Mouse (Mus musculus): ENCODE data around the gene Pxn. TPM values are rescaled to one million over a fixed set of nuclear protein-coding genes. Genes with fewer than 3 reads are reported as not detected.

Pxn gene
- polyA plus RNA-seq, 1 experiment from 2014 or later: 18.3 TPM

DNA sequence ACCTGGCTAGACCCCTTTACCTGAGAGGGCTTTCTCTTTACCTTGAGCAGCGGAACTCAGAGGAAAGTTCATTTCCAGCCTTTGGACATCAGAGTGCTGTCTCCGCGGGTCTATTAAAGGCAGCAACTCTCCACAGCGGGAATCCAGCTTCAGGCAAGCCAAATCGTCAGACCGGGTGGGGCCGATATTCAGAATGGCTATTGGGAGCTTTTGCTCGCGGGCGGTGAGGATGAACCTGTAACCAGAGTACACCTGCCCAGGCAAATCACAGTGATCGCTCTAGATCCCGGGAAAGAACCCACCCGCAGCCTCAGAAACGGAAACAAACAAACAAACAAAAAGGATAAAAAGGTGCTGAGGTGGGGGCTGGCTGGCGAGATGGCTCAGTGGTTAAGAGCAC lies 26.9 kb upstream of the Pxn start:
- H3K4me2 ChIP-seq (replicated peaks): no peak overlapping the region
- peaks cover 34% of the 10 kb centered on the region for H3K4me1 ChIP-seq (replicated peaks)
- no peak overlapping the region for H3K4me3 ChIP-seq (replicated peaks)
- 34% methylated on average over 15 of the region's 15 CpGs for WGBS
- ATAC-seq: no peak
- no peaks in the 10 kb centered on the region for H3K9me3 ChIP-seq
- H3K9ac ChIP-seq (replicated peaks): no peak overlapping the region; the same call in 1 of the 2 replicates
- H3K27me3 ChIP-seq: peaks cover 24% of the 10 kb centered on the region
- no peak overlapping the region for H3K27ac ChIP-seq
- peaks cover 11% of the 10 kb centered on the region; the same call in 1 of the 2 replicates for H3K36me3 ChIP-seq

DNA sequence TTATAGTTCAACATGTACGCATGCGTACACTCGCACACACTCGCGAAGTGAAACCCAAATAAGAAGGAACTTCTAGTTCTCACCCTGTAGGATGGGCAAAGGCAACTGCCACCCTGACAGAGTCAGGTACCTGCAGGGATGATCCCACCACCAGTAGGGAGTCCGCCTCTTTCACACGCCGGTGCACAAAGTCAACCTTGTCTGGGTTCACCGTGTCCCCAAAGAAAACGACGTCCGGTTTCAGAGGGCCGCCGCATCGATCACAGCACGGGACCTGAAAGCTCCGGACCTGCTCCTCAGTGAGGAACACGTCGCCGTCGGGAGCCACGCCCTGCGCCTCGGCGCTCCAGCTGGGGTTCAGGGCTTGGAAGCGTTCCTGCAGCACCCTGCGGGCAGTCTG lies 26.4 kb upstream of the Pxn start:
- Histone ChIP-seq H3K27me3 (peaks cover 24% of the 10 kb centered on the region), H3K9me3 (no peaks in the 10 kb centered on the region), H3K4me1 (replicated peaks) (peaks cover 39% of the 10 kb centered on the region), H3K4me3 (replicated peaks) (peak overlapping the region; percentile 7), H3K9ac (replicated peaks) (no peak overlapping the region), H3K4me2 (replicated peaks) (peak overlapping the region; percentile 39), H3K27ac (no peak overlapping the region), H3K36me3 (peaks cover 11% of the 10 kb centered on the region; the same call in 1 of the 2 replicates)
- no peak for ATAC-seq
- 14% methylated on average over 27 of the region's 27 CpGs for WGBS

DNA sequence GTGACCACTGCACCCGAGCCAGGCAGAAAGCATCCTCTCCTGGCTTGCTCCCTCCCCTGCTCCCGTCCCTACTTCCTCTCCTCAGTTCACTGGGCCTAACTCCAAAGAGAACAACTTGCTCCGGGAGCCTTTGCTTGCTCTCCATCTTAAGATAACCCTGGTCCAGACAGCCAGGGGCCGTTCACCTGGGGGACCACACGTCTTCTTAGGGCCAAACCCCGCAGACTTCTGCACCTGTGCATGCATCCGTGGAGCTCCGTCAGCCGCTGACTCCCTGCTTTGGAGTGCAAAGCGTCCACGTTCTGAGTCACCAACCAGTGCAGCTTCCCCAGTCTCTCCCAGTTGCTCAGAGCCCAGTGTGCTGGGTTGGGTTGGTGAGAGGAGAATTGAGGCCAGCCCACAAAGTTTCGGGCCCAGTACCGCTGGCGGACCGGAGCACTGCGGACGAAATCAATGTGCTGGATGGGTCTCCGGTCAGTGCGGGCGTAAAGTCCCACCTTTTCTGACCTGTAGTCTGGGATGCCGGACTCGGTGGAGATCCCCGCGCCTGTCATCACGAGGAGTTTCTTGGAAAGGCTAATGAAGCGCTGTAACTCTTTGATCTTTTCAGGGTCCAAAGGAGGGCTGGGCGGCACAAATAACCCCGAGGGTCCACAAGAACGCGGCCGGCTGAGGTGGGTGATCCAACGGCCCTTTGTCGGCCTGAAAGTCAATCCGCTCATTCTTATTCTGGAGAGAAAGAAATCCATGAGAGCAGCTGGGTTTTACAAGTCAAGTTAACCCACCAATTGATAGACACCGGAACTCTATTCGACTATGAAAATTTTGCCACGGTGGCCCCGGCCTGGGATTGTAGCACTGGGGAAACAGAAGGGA lies 23.8 kb upstream of the Pxn start:
- H3K36me3 ChIP-seq: peaks cover 5% of the 10 kb centered on the region; the same call in 1 of the 2 replicates
- no peak overlapping the region for H3K27ac ChIP-seq
- peaks cover 24% of the 10 kb centered on the region for H3K27me3 ChIP-seq
- H3K4me1 ChIP-seq (replicated peaks): peaks cover 33% of the 10 kb centered on the region
- peak overlapping the region; percentile 56 for H3K9ac ChIP-seq (replicated peaks)
- H3K9me3 ChIP-seq: no peaks in the 10 kb centered on the region
- WGBS: 17% methylated on average over 38 of the region's 38 CpGs
- ATAC-seq: no peak
- H3K4me2 ChIP-seq (replicated peaks): peak overlapping the region; percentile 46
- H3K4me3 ChIP-seq (replicated peaks): peak overlapping the region; percentile 29

DNA sequence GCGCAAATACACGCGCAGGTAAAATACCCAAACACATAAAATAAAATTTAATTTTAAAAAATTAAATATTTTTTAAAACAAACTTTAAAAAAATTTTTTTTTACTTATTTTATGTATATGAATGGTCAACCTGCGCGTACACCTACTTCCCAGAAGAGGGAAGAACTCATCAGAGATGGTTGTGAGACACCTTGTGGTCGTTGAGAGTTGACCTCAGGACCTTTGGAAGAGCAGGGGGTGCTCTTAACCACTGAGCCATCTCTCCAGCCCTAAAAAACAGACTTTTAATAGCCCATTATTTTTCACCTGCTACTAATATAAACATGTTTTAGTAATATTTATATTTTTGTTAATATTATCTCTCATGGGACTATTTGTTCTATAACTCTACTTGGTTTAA lies 23.1 kb upstream of the Pxn start:
- 25% methylated on average over 6 of the region's 6 CpGs for WGBS
- ATAC-seq: no peak
- Histone ChIP-seq H3K4me3 (replicated peaks) (peak overlapping the region; percentile 29), H3K36me3 (no peaks in the 10 kb centered on the region), H3K9me3 (no peaks in the 10 kb centered on the region), H3K4me2 (replicated peaks) (peak overlapping the region; percentile 46), H3K9ac (replicated peaks) (no peak overlapping the region), H3K27ac (no peak overlapping the region), H3K4me1 (replicated peaks) (peaks cover 33% of the 10 kb centered on the region), H3K27me3 (peaks cover 24% of the 10 kb centered on the region)

DNA sequence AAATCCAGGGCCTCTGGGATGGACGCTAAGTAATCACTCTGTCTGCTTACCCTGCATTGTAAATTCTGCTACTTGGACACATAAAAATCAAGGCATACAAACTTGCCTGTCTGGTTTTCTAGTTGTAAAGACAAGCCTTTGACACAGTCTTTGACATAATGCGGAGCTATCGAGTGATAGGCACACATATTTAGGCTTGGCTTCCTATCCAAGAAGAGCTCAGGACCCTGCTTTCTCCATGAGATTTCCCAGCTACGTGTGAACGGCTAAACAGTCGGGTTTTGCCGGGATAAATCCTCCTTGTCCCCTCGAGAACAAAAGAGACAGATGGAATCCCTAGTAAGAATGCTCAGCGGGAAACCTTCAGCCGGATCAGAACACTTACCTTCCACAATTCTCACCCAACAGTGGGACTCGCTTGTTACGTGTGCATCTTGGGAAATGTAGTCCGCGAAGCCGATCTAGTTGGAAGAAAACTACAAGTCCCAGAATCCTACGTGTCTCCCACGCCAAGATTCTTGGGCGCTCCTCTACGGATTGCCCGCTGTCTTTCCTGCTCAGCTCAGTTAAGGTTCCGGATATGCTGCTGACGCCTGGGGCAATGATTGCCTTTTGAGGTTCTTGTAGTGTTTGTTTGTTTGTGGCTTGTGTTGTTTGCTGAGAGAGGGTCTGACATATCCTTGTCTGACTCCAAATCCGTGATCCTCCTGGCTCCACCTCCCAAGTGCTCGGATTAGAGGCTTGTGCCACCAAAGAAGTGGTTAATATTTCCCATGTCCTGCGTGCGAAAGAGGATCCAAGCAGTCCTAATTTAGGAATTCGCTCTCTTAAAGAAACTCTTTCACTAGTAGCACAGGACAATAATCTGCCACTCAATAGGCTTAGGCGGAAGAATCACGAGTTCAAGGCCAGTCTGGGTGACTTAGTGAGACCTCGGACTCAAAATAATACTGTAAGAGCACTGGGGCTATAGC lies 22.2 kb upstream of the Pxn start, which contains the start of gene Sirt4:
Gene Sirt4, minus strand, starts transcription at position 779 of the 974 bp plus-strand sequence.
- WGBS: 8% methylated on average over 30 of the region's 30 CpGs
- peak; percentile 90 for ATAC-seq

DNA sequence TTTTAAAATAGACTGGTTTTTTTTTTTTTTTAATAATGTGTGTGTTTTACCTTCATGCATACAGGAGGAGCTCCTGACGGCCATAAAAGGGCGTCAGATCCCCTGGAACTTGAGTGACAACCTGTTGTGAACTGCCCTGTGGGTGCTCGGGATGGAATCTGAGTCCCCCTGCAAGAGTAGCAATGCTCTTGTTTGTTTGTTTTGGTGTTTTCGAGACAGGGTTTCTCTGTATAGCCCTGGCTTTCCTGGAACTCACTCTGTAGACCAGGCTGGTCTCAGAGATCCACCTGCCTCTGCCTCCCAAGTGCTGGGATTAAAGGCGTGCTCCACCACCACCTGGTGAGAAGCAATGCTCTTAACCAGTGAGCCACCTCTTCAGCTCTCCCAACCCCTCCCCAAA lies 21.5 kb upstream of the Pxn start:
- Histone ChIP-seq H3K4me1 (replicated peaks) (peaks cover 34% of the 10 kb centered on the region), H3K27me3 (peaks cover 23% of the 10 kb centered on the region), H3K9me3 (no peaks in the 10 kb centered on the region), H3K4me2 (replicated peaks) (peak overlapping the region; percentile 69), H3K4me3 (replicated peaks) (peak overlapping the region; percentile 46), H3K36me3 (no peaks in the 10 kb centered on the region), H3K27ac (peak overlapping the region; percentile 82; the same call in 1 of the 2 replicates), H3K9ac (replicated peaks) (peak overlapping the region; percentile 72)
- no peak for ATAC-seq
- WGBS: 70% methylated on average over 5 of the region's 5 CpGs

More for the DNA sequence above, 22.2 kb upstream of the Pxn start, which contains the start of gene Sirt4:
- peaks cover 24% of the 10 kb centered on the region for H3K27me3 ChIP-seq
- H3K36me3 ChIP-seq: no peaks in the 10 kb centered on the region
- H3K27ac ChIP-seq: peak within 1 kb of the TSS; percentile 82
- H3K9me3 ChIP-seq: no peaks in the 10 kb centered on the region
- peak within 1 kb of the TSS; percentile 46 for H3K4me3 ChIP-seq (replicated peaks)
- peak within 1 kb of the TSS; percentile 72 for H3K9ac ChIP-seq (replicated peaks)
- peak within 1 kb of the TSS; percentile 69 for H3K4me2 ChIP-seq (replicated peaks)
- peaks cover 37% of the 10 kb centered on the region for H3K4me1 ChIP-seq (replicated peaks)

DNA sequence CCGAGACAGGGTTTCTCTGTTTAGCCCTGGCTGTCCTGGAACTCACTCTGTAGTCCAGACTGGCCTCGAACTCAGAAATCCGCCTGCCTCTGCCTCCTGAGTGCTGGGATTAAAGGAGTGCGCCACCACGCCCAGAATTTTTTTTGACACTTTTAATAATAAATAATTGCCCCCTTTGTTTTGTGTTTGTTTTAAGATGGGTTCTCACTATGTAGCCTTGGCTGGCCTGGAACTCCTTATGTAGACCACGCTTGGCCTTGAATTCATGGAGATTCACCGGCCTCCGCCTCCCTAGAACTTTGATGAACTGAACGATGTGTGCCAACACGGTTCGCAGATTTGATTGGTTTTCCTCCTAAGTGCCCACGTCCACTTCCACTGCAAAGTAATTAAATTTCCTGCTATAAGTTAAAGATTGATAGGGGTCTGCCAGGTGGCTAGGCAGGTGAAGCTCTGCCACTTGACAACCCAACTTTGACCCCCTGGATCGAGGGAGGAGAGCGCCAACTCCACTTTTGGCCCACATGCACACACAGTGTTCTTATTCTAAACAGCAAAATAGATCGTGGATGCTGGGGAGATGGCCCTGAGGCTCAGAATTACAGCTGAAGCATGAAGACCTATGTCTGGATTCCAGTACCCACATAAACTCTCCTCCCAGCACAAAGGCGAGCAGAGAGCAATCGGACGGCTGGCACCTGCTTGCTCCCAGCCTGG lies 20.8 kb upstream of the Pxn start:
- Histone ChIP-seq H3K36me3 (no peaks in the 10 kb centered on the region), H3K9ac (replicated peaks) (no peak overlapping the region), H3K27ac (no peak overlapping the region), H3K9me3 (no peaks in the 10 kb centered on the region), H3K4me3 (replicated peaks) (no peak overlapping the region), H3K27me3 (peaks cover 16% of the 10 kb centered on the region), H3K4me1 (replicated peaks) (peaks cover 31% of the 10 kb centered on the region), H3K4me2 (replicated peaks) (no peak overlapping the region)
- WGBS: 89% methylated on average over 18 of the region's 18 CpGs
- ATAC-seq: no peak

DNA sequence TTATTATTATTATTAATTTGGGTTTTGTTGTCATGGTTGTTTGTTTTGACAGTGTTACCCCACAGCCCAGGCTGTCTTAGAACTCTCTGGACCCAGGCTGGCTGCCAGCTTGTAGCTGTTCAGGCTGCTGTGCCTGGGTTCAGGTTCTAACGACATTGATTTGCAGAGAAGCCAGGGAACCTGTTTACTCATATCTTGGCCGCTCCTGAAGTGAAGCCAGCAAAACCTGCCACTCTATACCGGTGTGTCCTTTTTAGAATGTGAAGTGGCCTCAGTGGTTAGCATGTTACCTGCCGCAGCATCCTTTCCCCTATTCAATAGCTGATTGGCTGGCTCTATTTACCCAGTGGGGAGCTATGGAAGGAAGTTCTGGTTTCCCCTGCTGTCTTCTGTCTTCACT lies 19.8 kb upstream of the Pxn start:
- Histone ChIP-seq H3K27me3 (peaks cover 8% of the 10 kb centered on the region), H3K9ac (replicated peaks) (no peak overlapping the region), H3K4me1 (replicated peaks) (peaks cover 42% of the 10 kb centered on the region), H3K9me3 (no peaks in the 10 kb centered on the region), H3K4me3 (replicated peaks) (no peak overlapping the region), H3K27ac (no peak overlapping the region), H3K4me2 (replicated peaks) (no peak overlapping the region), H3K36me3 (no peaks in the 10 kb centered on the region)
- no peak for ATAC-seq
- WGBS: 60% methylated on average over 4 of the region's 4 CpGs

DNA sequence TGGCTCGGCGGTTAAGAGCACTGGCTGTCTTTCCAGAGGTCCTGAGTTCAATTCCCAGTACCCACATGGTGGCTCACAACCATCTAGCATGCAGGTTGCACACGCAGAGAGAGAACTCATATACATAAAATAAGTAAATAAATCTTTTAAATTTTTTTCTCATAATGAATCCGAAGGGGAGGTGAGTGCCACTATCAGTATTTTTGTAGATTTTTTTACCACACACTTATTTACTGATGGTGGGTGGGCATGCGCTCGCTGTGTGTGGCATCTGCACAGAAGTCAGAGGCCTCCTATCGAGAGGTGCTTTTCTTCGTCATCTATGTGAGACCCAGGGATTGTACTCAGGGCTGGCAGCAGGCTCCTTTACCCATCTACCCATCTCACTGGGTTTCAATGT lies 19.1 kb upstream of the Pxn start:
- peaks cover 3% of the 10 kb centered on the region for H3K27me3 ChIP-seq
- ATAC-seq: no peak
- H3K27ac ChIP-seq: no peak overlapping the region
- H3K4me2 ChIP-seq (replicated peaks): no peak overlapping the region
- no peak overlapping the region for H3K9ac ChIP-seq (replicated peaks)
- WGBS: 87% methylated on average over 8 of the region's 8 CpGs
- H3K4me3 ChIP-seq (replicated peaks): no peak overlapping the region
- H3K9me3 ChIP-seq: no peaks in the 10 kb centered on the region
- H3K4me1 ChIP-seq (replicated peaks): peaks cover 43% of the 10 kb centered on the region
- no peaks in the 10 kb centered on the region for H3K36me3 ChIP-seq

DNA sequence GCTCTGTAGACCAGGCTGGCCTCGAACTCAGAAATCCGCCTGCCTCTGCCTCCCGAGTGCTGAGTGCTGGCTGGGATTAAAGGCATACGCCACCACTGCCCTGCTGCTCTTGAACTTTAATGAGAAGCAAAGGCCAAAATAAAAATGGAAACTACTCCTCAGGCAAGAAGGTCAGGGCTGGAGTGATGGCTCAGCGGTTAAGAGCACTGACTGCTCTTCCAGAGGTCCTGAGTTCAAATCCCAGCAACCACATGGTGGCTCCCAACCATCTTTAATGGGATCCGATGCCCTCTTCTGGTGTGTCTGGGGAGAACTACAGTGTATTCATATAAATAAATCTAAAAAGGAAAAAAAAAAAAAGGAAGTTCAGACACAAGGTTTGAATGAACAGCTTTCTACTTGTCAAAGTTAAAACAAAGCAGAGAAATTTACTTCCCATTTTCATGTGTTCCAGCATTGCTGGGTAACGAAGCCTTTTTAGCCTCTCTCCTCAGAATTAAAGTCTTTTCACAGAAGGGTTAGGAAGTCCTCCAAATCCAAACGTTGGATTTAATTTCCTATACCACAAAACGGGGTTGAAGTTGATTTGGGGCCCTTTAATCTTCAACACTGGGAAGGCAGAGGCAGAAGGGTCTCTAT lies 18.4 kb upstream of the Pxn start:
- Histone ChIP-seq H3K4me3 (replicated peaks) (no peak overlapping the region), H3K36me3 (no peaks in the 10 kb centered on the region), H3K4me2 (replicated peaks) (no peak overlapping the region), H3K9me3 (no peaks in the 10 kb centered on the region), H3K4me1 (replicated peaks) (peaks cover 36% of the 10 kb centered on the region), H3K27me3 (no peaks in the 10 kb centered on the region), H3K27ac (no peak overlapping the region), H3K9ac (replicated peaks) (no peak overlapping the region)
- WGBS: 74% methylated on average over 9 of the region's 9 CpGs
- ATAC-seq: no peak
